Mouse (Mus musculus): ENCODE data around the gene Tet3.

The Tet3 gene

GRCm38 (mm10) chr6:83478217-83478616, 19.3 kb upstream of the Tet3 start:
- DNase-seq (ENCODE audit: low read depth, low spot score), result no peak

DNA sequence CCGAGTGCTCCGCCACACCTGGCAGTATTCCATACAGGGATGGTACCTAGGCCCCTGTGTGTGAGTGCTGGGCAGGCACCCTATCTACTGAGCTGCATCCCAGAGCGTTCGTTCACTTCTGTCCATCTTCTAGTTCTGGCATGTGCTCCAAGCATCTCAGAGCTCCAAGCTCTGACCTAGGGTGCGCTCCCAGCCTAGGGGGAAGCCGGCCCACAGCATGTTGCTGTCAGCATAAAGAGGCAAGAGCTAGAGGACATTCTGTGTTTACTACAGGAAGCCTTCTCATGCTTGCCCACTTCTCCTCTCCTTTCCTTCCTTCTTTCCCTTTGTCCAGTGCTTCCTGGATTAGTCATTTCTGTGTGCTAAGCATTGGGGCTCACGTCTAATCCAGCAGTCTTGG, 16.5 kb upstream of the Tet3 start:
- DNase-seq (ENCODE audit: low read depth, low spot score), result no peak

GRCm38 (mm10) chr6:83473240-83473639, 14.4 kb upstream of the Tet3 start:
- DNase-seq (ENCODE audit: low read depth, low spot score), result peak; percentile 58

GRCm38 (mm10) chr6:83471739-83472138, 12.9 kb upstream of the Tet3 start:
- no peak for DNase-seq (ENCODE audit: low read depth, low spot score)

- DNase-seq (ENCODE audit: low read depth, low spot score), result no peak
These were observed 5.1 kb upstream of the Tet3 start for GRCm38 (mm10) chr6:83464011-83464410.

- no peak for DNase-seq (ENCODE audit: low read depth, low spot score)
These were observed 1.7 kb downstream of the Tet3 start for GRCm38 (mm10) chr6:83456984-83457810.

GRCm38 (mm10) chr6:83456131-83456983, 2.5 kb downstream of the Tet3 start:
- DNase-seq (ENCODE audit: low read depth, low spot score), result peak; percentile 43

- peak; percentile 32 for DNase-seq (ENCODE audit: low read depth, low spot score)
These were observed 3.4 kb downstream of the Tet3 start for GRCm38 (mm10) chr6:83455328-83456130.

DNA sequence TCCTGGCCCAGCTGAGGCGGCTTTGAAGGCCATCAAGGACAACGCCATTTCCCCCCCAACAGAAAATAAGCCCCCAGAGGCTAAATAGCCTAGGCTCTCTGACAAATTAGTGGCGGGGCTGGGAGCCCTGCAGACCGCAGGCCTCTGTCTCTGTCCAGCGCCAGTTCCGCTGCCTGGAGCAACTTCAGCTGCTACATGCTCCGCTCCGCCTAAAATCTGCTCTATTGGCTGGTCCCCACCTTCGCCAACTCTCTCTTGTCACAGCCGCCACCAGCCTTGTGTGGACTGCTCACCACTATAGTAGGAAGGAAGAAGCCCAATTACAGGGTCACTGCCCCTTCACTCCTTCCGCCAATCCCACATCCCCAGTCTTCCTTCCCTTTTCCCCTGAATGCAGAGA, 5.2 kb downstream of the Tet3 start:
- DNase-seq (ENCODE audit: low read depth, low spot score), result no peak

DNA sequence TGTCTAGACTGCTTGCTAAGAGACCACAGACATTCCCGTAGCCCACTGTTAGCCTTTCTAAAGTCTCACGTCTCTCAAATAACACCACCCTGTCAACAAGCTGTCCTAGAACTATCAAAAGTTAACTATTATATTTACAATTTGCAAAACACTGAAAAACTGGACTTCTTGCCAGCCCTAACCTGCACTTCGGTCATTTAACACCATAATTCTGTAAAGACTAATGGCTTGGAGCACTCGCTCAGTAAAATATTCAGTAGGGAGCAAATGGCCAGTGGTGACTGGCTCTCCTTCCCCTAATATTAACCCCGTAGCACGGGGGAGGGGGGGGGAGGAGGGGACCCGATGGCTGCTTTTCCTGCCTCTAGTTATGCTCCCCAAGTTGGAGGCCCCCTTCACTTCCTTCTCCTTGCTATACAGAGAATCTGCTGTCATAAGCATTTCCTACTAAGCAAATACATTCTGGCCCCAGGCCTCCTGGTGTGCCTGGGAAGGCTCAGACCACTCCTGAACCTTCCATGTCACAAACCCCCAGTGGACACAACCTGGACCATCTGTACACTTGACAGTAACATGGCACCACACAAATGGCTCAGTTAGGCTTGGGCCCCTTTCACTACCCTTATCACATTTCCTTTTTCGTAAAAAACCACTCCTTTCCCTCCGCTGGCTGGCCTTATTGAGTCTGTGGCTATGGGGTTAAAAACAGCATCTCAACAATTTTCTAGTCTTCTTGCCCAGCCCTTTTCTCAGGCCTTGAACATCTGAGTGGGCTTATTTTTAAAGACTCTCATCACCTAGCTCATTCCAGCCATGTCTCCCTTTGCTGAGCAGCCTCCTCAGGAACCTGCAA, 8.2 kb downstream of the Tet3 start:
- DNase-seq (ENCODE audit: low read depth, low spot score), result no peak

GRCm38 (mm10) chr6:83449440-83449839, 9.4 kb downstream of the Tet3 start:
- DNase-seq (ENCODE audit: low read depth, low spot score), result no peak

DNA sequence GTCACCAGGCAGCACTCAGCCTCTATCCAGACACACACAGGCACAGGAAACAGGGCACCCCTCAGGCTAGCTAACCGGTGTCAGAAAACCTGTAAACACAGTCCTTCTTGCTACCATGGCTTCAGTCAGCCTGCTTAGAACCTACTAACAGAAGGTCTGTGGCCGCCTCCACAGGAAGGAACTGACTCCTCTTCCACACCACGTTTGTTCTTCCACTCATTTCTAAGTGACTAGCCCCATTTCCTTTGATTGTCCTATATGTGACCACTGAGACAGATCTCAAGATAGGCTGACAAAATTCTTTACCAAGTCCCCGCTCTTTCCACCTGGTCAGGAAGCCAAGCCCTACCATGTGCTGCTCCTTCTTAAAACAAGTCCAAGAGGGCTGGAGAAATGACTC, 10.0 kb downstream of the Tet3 start:
- no peak for DNase-seq (ENCODE audit: low read depth, low spot score)

- no peak for DNase-seq (ENCODE audit: low read depth, low spot score)
These were observed 11.9 kb downstream of the Tet3 start for GRCm38 (mm10) chr6:83447031-83447430.

DNA sequence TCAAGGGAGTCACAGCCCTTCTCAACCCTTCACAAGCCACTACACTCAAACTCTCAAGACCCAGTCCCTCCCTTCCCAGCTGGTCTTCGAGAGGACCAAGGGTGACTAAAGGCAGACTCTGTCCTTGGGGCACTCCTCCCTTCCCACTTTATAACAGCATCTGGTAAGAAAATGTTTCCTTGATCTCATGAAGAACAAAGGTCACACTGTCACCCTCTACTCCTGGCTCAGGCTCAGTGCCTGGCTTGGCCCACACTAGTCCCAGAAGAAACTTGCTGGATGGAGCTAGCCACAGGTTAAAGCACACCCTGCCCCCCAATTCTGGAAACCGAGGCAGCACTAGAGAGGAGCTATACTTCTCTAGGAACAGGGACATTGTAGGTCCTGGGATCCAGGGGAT, 13.1 kb downstream of the Tet3 start:
- no peak for DNase-seq (ENCODE audit: low read depth, low spot score)

DNA sequence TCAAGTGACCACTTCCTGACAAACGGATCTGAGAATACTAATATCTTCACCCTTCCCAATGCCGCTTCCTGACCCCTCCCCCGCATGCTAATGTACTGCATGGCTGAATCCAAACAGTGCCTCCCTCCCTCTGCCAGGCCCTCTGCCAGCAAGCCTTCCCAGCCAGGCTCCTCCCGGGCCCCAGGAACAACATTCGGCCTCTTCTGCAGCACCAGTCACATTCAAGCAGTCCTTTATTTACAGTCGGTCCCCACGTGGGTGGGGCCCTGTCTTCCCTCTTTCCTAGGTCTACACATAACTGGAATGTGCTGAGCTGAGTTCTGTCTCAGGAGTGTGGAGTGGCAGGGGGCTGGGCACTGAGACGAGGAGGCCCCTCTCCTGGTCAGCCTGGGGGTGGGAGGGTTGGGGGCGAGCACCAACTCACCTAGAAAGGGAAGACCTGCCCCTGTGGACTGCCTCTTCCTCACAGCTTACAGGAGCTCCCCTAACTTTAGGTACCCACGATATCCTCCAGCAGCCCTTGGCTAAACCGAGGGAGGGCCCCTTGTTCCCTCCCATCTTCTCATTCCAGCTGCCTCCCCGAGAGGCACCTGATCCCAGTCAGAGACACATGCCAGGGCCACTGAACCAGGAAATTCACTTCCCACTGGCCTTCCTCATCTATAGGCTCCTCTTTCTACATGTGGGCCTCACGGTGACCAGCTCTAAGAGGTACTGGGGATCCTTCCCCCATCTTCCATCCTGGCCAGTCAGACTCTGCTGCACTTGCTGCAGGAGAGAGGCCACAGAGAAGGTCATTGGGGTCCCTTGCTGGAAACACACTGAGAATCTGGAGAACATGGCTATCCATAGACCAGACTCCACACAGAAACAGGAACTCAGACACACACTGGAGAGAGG, 15.2 kb downstream of the Tet3 start:
- peak; percentile 40 for DNase-seq (ENCODE audit: low read depth, low spot score)

GRCm38 (mm10) chr6:83442639-83443038, 16.2 kb downstream of the Tet3 start:
- no peak for DNase-seq (ENCODE audit: low read depth, low spot score)

DNA sequence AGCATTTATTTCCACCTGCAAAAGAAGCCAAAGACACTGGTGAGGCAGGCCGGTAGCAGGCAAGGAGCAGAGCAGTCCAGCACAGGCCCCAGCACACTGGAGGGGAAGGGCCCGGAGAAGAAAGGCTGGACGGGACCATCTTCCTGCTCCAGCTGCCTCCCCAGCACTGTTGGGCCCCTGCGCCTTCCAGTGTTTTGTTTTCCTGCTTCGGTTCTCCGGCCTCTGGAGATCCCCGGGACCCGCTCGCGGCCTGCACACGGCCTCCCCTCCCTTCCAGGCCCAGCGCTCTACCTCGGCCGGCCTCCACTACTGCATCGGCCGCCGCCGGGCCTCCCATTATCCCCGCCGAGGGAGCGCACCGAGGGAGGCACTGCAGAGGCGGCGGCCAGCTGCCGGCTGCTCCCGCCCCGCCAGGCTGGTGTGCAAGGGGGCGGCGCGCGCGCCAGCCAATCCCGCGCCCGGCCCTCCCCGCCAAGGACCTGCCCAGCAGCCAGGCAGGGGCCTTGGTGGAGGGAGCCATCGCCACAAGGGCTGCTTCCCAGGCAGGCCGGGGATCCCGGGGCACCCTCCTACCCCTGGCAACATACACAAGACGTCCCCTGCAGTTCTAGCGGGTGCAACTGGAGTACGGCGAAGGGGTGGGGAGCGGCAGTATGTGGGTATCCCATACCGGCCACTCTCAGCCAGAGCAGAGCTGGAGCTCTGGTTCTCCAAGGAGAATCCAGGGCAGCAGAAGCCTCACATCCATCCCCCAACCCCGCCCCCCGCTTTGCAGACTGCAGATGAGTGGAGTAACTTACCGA, 17.4 kb downstream of the Tet3 start:
- peak; percentile 86 for DNase-seq (ENCODE audit: low read depth, low spot score)

GRCm38 (mm10) chr6:83440510-83441258, 18.2 kb downstream of the Tet3 start:
- DNase-seq (ENCODE audit: low read depth, low spot score), result peak; percentile 81

DNA sequence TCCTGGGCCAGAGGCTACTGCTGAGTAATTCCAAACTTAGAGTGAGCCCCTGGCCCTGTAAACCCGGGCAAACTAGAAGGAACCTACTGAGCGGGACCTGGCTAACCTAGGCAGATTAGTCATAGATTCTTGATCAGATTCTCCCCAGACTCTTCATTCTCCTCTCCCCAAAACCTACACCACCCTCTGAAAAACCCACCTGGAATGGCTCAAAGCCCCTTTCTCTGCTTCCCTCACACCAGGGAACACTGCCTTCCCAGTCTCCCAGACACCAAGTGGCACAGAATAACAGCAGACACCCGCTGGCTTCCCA, 18.7 kb downstream of the Tet3 start:
- no peak for DNase-seq (ENCODE audit: low read depth, low spot score)

Data from skeletal muscle tissue, adult 2 months (tissue).